Mouse (Mus musculus): Measurements from ENCODE around the gene Ddr2. TPM values are rescaled to one million over a fixed set of nuclear protein-coding genes. Genes with fewer than 3 reads are reported as not detected.

The Ddr2 gene
- total and polyA plus RNA-seq, 2 experiments from 2014 or later: 7.2 to 11.2 TPM

DNA sequence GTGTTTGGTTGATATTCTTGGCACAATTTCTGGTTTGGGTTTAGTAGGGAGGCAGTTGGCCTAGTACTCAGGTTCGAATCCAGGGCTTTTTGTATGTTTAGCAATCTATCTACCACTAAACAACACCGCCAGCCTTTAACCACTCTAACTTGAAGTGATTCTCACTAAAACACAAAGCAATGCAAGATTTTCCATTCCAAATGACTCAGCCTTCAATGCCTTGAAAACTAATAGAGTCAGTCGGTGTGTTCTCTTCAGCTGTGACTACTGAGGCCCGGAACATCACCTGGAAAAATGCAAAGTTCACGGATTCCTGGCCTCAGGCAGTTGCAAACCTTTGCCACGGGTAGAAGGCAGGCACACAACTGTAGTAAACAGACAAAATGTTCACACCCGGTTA, 178.9 kb downstream of the Ddr2 start:
- H3K27ac ChIP-seq (ENCODE audit: low read depth): no peak overlapping the region
- no peak overlapping the region for H3K4me3 ChIP-seq (ENCODE audit: low read depth, low read length)
- H3K27me3 ChIP-seq (ENCODE audit: control insufficient read depth, insufficient read depth, low read length): no peaks in the 10 kb centered on the region
- no peaks in the 10 kb centered on the region for H3K4me1 ChIP-seq (ENCODE audit: control insufficient read depth, insufficient read depth)
- H3K9ac ChIP-seq (replicated peaks; ENCODE audit: low read depth, low read length): no peak overlapping the region
- H3K36me3 ChIP-seq (replicated peaks; ENCODE audit: control insufficient read depth, insufficient read depth, low read length): no peaks in the 10 kb centered on the region
- TF ChIP-seq CTCF (IDR thresholded peaks at IDR 0.05; ENCODE audit: low read depth): no peak
- TF ChIP-seq EP300 (IDR thresholded peaks at IDR 0.05; ENCODE audit: low read depth): no peak
- no peaks in the 10 kb centered on the region for H3K9me3 ChIP-seq (replicated peaks; ENCODE audit: control insufficient read depth, low read length)
- WGBS: 72% methylated on average over 7 of the region's 7 CpGs
- no peak overlapping the region for H3K4me2 ChIP-seq (ENCODE audit: low read depth, low read length)
- ATAC-seq (ENCODE audit: insufficient read depth, low read depth) (no peak), DNase-seq (ENCODE audit: low spot score) (no peak)

- no peaks in the 10 kb centered on the region for H3K4me1 ChIP-seq (ENCODE audit: control insufficient read depth, insufficient read depth)
- H3K9me3 ChIP-seq (replicated peaks; ENCODE audit: control insufficient read depth, low read length): no peaks in the 10 kb centered on the region
- H3K36me3 ChIP-seq (replicated peaks; ENCODE audit: control insufficient read depth, insufficient read depth, low read length): no peaks in the 10 kb centered on the region
- no peaks in the 10 kb centered on the region for H3K27me3 ChIP-seq (ENCODE audit: control insufficient read depth, insufficient read depth, low read length)
- no peak within 1 kb of the TSS for H3K27ac ChIP-seq (ENCODE audit: low read depth)
- no peak for ATAC-seq (ENCODE audit: insufficient read depth, low read depth)
- no peak within 1 kb of the TSS for H3K9ac ChIP-seq (replicated peaks; ENCODE audit: low read depth, low read length)
- H3K4me2 ChIP-seq (ENCODE audit: low read depth, low read length): peak within 1 kb of the TSS; percentile 9; the same call in 1 of the 2 replicates
- DNase-seq (ENCODE audit: low spot score): no peak
- no peak for TF ChIP-seq EP300 (IDR thresholded peaks at IDR 0.05; ENCODE audit: low read depth)
- no peak for TF ChIP-seq CTCF (IDR thresholded peaks at IDR 0.05; ENCODE audit: low read depth)
- no peak within 1 kb of the TSS for H3K4me3 ChIP-seq (ENCODE audit: low read depth, low read length)
- WGBS: 19% methylated on average over 12 of the region's 12 CpGs
Measured at GRCm38 (mm10) chr1:169928454-169928971, 182.0 kb downstream of the Ddr2 start, which contains the start of gene Ccdc190. TSS of gene Ccdc190 (plus strand) at chr1:169928648.

- no peaks in the 10 kb centered on the region for H3K4me1 ChIP-seq (ENCODE audit: control insufficient read depth, insufficient read depth)
- no peaks in the 10 kb centered on the region for H3K36me3 ChIP-seq (replicated peaks; ENCODE audit: control insufficient read depth, insufficient read depth, low read length)
- no peak overlapping the region for H3K4me2 ChIP-seq (ENCODE audit: low read depth, low read length)
- DNase-seq (ENCODE audit: low spot score) (no peak), ATAC-seq (ENCODE audit: insufficient read depth, low read depth) (no peak)
- TF ChIP-seq EP300 (IDR thresholded peaks at IDR 0.05; ENCODE audit: low read depth) (no peak), CTCF (IDR thresholded peaks at IDR 0.05; ENCODE audit: low read depth) (no peak)
- no peaks in the 10 kb centered on the region for H3K27me3 ChIP-seq (ENCODE audit: control insufficient read depth, insufficient read depth, low read length)
- no peaks in the 10 kb centered on the region for H3K9me3 ChIP-seq (replicated peaks; ENCODE audit: control insufficient read depth, low read length)
- H3K9ac ChIP-seq (replicated peaks; ENCODE audit: low read depth, low read length): no peak overlapping the region
- no peak overlapping the region for H3K4me3 ChIP-seq (ENCODE audit: low read depth, low read length)
- no peak overlapping the region for H3K27ac ChIP-seq (ENCODE audit: low read depth)
- WGBS: 69% methylated on average over 8 of the region's 8 CpGs
Measured at GRCm38 (mm10) chr1:169927753-169928369, 182.7 kb downstream of the Ddr2 start.

DNA sequence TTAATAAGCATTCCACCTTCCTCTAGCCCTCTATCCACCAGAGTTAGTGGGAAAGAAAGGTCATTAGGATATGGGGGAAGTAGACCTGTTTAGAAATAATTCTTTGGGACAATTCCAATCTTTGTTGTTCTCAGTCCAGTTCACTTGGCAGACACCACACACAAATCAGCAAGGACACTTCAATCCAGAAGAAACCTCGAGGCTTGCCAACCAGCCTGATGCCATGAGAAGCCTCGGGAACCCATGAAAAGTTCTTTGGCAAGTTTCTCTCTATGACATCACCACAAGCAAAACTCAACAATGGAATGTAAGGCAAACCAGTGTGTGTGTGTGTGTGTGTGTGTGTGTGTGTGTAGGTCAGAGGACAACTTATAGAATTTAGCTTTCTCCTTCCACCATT, 186.0 kb downstream of the Ddr2 start:
- H3K27me3 ChIP-seq (ENCODE audit: control insufficient read depth, insufficient read depth, low read length): 0 out of 2 replicates have a peak, but pooled peaks cover 5% of the 10 kb centered on the region
- H3K4me3 ChIP-seq (ENCODE audit: low read depth, low read length): no peak overlapping the region
- H3K4me1 ChIP-seq (ENCODE audit: control insufficient read depth, insufficient read depth): no peaks in the 10 kb centered on the region
- no peak overlapping the region for H3K4me2 ChIP-seq (ENCODE audit: low read depth, low read length)
- ATAC-seq (ENCODE audit: insufficient read depth, low read depth) (no peak), DNase-seq (ENCODE audit: low spot score) (no peak)
- H3K27ac ChIP-seq (ENCODE audit: low read depth): no peak overlapping the region
- H3K36me3 ChIP-seq (replicated peaks; ENCODE audit: control insufficient read depth, insufficient read depth, low read length): no peaks in the 10 kb centered on the region
- 38% methylated on average over 2 of the region's 2 CpGs for WGBS
- TF ChIP-seq CTCF (IDR thresholded peaks at IDR 0.05; ENCODE audit: low read depth): no peak
- no peak for TF ChIP-seq EP300 (IDR thresholded peaks at IDR 0.05; ENCODE audit: low read depth)
- H3K9ac ChIP-seq (replicated peaks; ENCODE audit: low read depth, low read length): no peak overlapping the region
- no peaks in the 10 kb centered on the region for H3K9me3 ChIP-seq (replicated peaks; ENCODE audit: control insufficient read depth, low read length)

Other genes with a start within 250 kb of the Ddr2 start
- not detected in 2 replicates for gene Ccdc190, start 182.1 kb downstream of the Ddr2 start, total RNA-seq (2014; rRNA removed; ENCODE audit: low replicate concordance)
- gene Ccdc190, start 182.1 kb downstream of the Ddr2 start, polyA plus RNA-seq (2015; fragmentation: Nextera tagmentation; extraction: Ambion mirVana): not detected in 2 replicates
- 45.6 and 62.4 TPM in 2 replicates for gene Hsd17b7, start 141.5 kb downstream of the Ddr2 start, total RNA-seq (2014; rRNA removed; ENCODE audit: low replicate concordance)
- gene Hsd17b7, start 141.5 kb downstream of the Ddr2 start, polyA plus RNA-seq (2015; fragmentation: Nextera tagmentation; extraction: Ambion mirVana): 36.9 and 39.4 TPM in 2 replicates
- 23.0 and 26.1 TPM in 2 replicates for gene Uap1, start 64.2 kb upstream of the Ddr2 start, total RNA-seq (2014; rRNA removed; ENCODE audit: low replicate concordance)
- 40.2 and 42.3 TPM in 2 replicates for gene Uap1, start 64.2 kb upstream of the Ddr2 start, polyA plus RNA-seq (2015; fragmentation: Nextera tagmentation; extraction: Ambion mirVana)
- 10.4 and 11.2 TPM in 2 replicates for gene Uhmk1, start 104.6 kb upstream of the Ddr2 start, total RNA-seq (2014; rRNA removed; ENCODE audit: low replicate concordance)
- 2.1 and 2.6 TPM in 2 replicates for gene Uhmk1, start 104.6 kb upstream of the Ddr2 start, polyA plus RNA-seq (2015; fragmentation: Nextera tagmentation; extraction: Ambion mirVana)
- gene Sh2d1b2, start 122.0 kb upstream of the Ddr2 start, total RNA-seq (2014; rRNA removed; ENCODE audit: low replicate concordance): not detected in 2 replicates
- not detected in 2 replicates for gene Sh2d1b2, start 122.0 kb upstream of the Ddr2 start, polyA plus RNA-seq (2015; fragmentation: Nextera tagmentation; extraction: Ambion mirVana)
- not detected in 2 replicates for gene Sh2d1b1, start 166.6 kb upstream of the Ddr2 start, total RNA-seq (2014; rRNA removed; ENCODE audit: low replicate concordance)
- 0.08 and 0.12 TPM in 2 replicates for gene Sh2d1b1, start 166.6 kb upstream of the Ddr2 start, polyA plus RNA-seq (2015; fragmentation: Nextera tagmentation; extraction: Ambion mirVana)
- gene Gm7694, start 195.6 kb upstream of the Ddr2 start, total RNA-seq (2014; rRNA removed; ENCODE audit: low replicate concordance): 3.9 and 7.0 TPM in 2 replicates
- gene Gm7694, start 195.6 kb upstream of the Ddr2 start, polyA plus RNA-seq (2015; fragmentation: Nextera tagmentation; extraction: Ambion mirVana): 2.3 and 2.9 TPM in 2 replicates
- not detected in 2 replicates for gene Spata46, start 198.0 kb upstream of the Ddr2 start, total RNA-seq (2014; rRNA removed; ENCODE audit: low replicate concordance)
- gene Spata46, start 198.0 kb upstream of the Ddr2 start, polyA plus RNA-seq (2015; fragmentation: Nextera tagmentation; extraction: Ambion mirVana): 0.41 and 0.47 TPM in 2 replicates

All from heart, postnatal 0 days (tissue).